Mouse (Mus musculus) liver, embryonic 12.5 days (tissue): ENCODE results near the gene Rbm4b. TPM values are rescaled to one million over a fixed set of nuclear protein-coding genes. Genes with fewer than 3 reads are reported as not detected.
"Not testable (repeated sequence)": the region's sequence is repeated elsewhere in the genome, so short reads cannot be mapped to it uniquely, and the experiment has no call there.

Experiments
- ATAC-seq: fragments of 200-750 bp; cut with Nextera tagmentation; 2 replicates; pipeline ENCODE4 v1.8.0; 2017; ENCODE audit warnings: moderate number of reproducible peaks, mild to moderate bottlenecking, moderate library complexity
- H3K27ac ChIP-seq: fragments of 300-500 bp; sonication (generic); 2 replicates; pipeline ENCODE4 v1.5.1; 2016; ENCODE audit warnings: mild to moderate bottlenecking
- H3K27me3 ChIP-seq: fragments of 300-500 bp; sonication (generic); replicated peaks from 2 replicates; pipeline ENCODE4 v1.6.1; 2016; ENCODE audit warnings: mild to moderate bottlenecking, moderate library complexity
- H3K36me3 ChIP-seq: fragments of 300-500 bp; sonication (generic); 2 replicates; pipeline ENCODE4 v1.6.1; 2016; ENCODE audit warnings: mild to moderate bottlenecking, moderate library complexity
- H3K4me1 ChIP-seq: fragments of 300-500 bp; sonication (generic); 2 replicates; pipeline ENCODE4 v1.6.1; 2016
- H3K4me2 ChIP-seq: fragments of 300-500 bp; sonication (generic); 2 replicates; pipeline ENCODE4 v1.6.1; 2016; ENCODE audit warnings: mild to moderate bottlenecking, moderate library complexity
- H3K4me3 ChIP-seq: fragments of 300-500 bp; sonication (generic); 2 replicates; pipeline ENCODE4 v1.5.1; 2016; ENCODE audit warnings: mild to moderate bottlenecking, moderate library complexity
- H3K9ac ChIP-seq: fragments of 300-500 bp; sonication (generic); 2 replicates; pipeline ENCODE4 v1.6.1; 2016; ENCODE audit warnings: mild to moderate bottlenecking, moderate library complexity
- H3K9me3 ChIP-seq: fragments of 300-500 bp; sonication (generic); replicated peaks from 2 replicates; pipeline ENCODE4 v1.6.1; 2016; ENCODE audit warnings: mild to moderate bottlenecking, moderate library complexity
- WGBS: fragments of 180-500 bp; shearing (Covaris S2); methylation state at CpG from one replicate; pipeline ENCODE4 v1.1.7; 2016; ENCODE audit not compliant: insufficient replicate concordance; 5-methylcytosine and 5-hydroxymethylcytosine counted together
- polyA plus RNA-seq: library from polyadenylated mRNA; unstranded; fragments of >200 nt; fragmentation: Nextera tagmentation; extraction: Ambion mirVana; gene quantifications from 2 replicates; pipeline ENCODE4 v1.2.1, GENCODE M21; 2016

The Rbm4b gene
- polyA plus RNA-seq, 1 experiment from 2014 or later, result 24.0 TPM

DNA sequence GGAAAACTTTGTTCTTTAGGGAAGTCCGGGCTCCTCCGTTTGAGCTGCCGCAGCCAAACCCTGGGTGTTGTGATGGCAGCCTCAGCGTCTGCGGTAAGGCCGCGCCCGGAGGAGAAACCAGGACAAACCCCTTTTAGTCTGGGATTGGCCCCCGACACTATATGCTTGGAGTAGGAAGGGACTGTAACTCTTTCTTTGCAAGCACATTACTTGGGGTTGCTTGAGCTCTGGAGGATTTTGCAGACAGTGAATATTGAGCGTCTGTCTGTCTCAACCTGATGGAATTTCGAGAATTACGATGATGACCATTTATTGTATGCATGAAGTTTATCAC lies 55.6 kb downstream of the Rbm4b start:
- Histone ChIP-seq H3K4me3 (peak overlapping the region; percentile 96), H3K27me3 (no peaks in the 10 kb centered on the region), H3K4me2 (peak overlapping the region; percentile 90), H3K9me3 (no peaks in the 10 kb centered on the region; the same call in 1 of the 2 replicates), H3K27ac (peak overlapping the region; percentile 96), H3K36me3 (peaks cover 11% of the 10 kb centered on the region; the same call in 1 of the 2 replicates), H3K4me1 (peaks cover 36% of the 10 kb centered on the region), H3K9ac (peak overlapping the region; percentile 89)
- 4% methylated on average over 12 of the region's 12 CpGs for WGBS
- ATAC-seq, result no peak; the same call in 1 of the 2 replicates

- ATAC-seq, H3K27me3 ChIP-seq, H3K36me3 ChIP-seq, H3K9me3 ChIP-seq: not testable (repeated sequence)
- Histone ChIP-seq H3K4me2 (peak overlapping the region; percentile 90), H3K9ac (peak overlapping the region; percentile 89), H3K4me1 (peaks cover 30% of the 10 kb centered on the region), H3K27ac (peak overlapping the region; percentile 96), H3K4me3 (peak overlapping the region; percentile 96)
- WGBS, result 72% methylated on average over 8 of the region's 8 CpGs
Observed at GRCm38 (mm10) chr19:4812334-4812949, 56.1 kb downstream of the Rbm4b start.

GRCm38 (mm10) chr19:4813015-4813414 lies 56.7 kb downstream of the Rbm4b start:
- Histone ChIP-seq H3K4me3 (no peak overlapping the region), H3K9ac (no peak overlapping the region), H3K36me3 (0 out of 2 replicates have a peak, but pooled peaks cover 2% of the 10 kb centered on the region), H3K27me3 (no peaks in the 10 kb centered on the region; the same call in 1 of the 2 replicates), H3K9me3 (no peaks in the 10 kb centered on the region; the same call in 1 of the 2 replicates), H3K4me2 (no peak overlapping the region), H3K27ac (no peak overlapping the region), H3K4me1 (peaks cover 24% of the 10 kb centered on the region)
- ATAC-seq, result no peak
- 75% methylated on average over 6 of the region's 6 CpGs for whole genome bisulfite sequencing

Other genes starting within 250 kb of the Rbm4b start
- 34.3 and 34.8 TPM in 2 replicates for gene Pcx, start 246.0 kb upstream of the Rbm4b start, polyA plus RNA-seq
- gene Lrfn4, start 140.8 kb upstream of the Rbm4b start, polyA plus RNA-seq, result 2.6 and 2.7 TPM in 2 replicates
- gene Rce1, start 130.9 kb upstream of the Rbm4b start, polyA plus RNA-seq, result 35.9 and 39.3 TPM in 2 replicates
- 0.43 and 1.1 TPM in 2 replicates for gene Gm960, start 57.8 kb upstream of the Rbm4b start, polyA plus RNA-seq
- gene Sptbn2, start 45.3 kb upstream of the Rbm4b start, polyA plus RNA-seq, result 0.14 and 0.30 TPM in 2 replicates
- gene Rbm4, start 37.4 kb downstream of the Rbm4b start, polyA plus RNA-seq, result 30.7 and 32.6 TPM in 2 replicates
- gene Gm21992, start 55.1 kb downstream of the Rbm4b start, polyA plus RNA-seq, result 18.1 and 18.9 TPM in 2 replicates
- 62.0 and 63.5 TPM in 2 replicates for gene Rbm14, start 55.1 kb downstream of the Rbm4b start, polyA plus RNA-seq
- gene Ccs, start 82.8 kb downstream of the Rbm4b start, polyA plus RNA-seq, result 40.3 and 43.6 TPM in 2 replicates
- gene Ccdc87, start 82.9 kb downstream of the Rbm4b start, polyA plus RNA-seq, result not detected in 2 replicates
- gene Ctsf, start 98.6 kb downstream of the Rbm4b start, polyA plus RNA-seq, result 13.1 and 17.8 TPM in 2 replicates
- gene Actn3, start 121.4 kb downstream of the Rbm4b start, polyA plus RNA-seq, result 0.79 and 0.82 TPM in 2 replicates
- 13.9 and 15.9 TPM in 2 replicates for gene Zdhhc24, start 122.2 kb downstream of the Rbm4b start, polyA plus RNA-seq
- 1.6 and 1.8 TPM in 2 replicates for gene Bbs1, start 150.1 kb downstream of the Rbm4b start, polyA plus RNA-seq
- 76.7 and 83.3 TPM in 2 replicates for gene Dpp3, start 171.8 kb downstream of the Rbm4b start, polyA plus RNA-seq
- 0.20 and 0.44 TPM in 2 replicates for gene Peli3, start 186.6 kb downstream of the Rbm4b start, polyA plus RNA-seq
- 82.4 and 84.7 TPM in 2 replicates for gene Mrpl11, start 205.7 kb downstream of the Rbm4b start, polyA plus RNA-seq
- not detected in 2 replicates for gene Npas4, start 233.8 kb downstream of the Rbm4b start, polyA plus RNA-seq